Comparison of ENCODE assay signal across 20 mouse cellular contexts in the genomic region with DNA sequence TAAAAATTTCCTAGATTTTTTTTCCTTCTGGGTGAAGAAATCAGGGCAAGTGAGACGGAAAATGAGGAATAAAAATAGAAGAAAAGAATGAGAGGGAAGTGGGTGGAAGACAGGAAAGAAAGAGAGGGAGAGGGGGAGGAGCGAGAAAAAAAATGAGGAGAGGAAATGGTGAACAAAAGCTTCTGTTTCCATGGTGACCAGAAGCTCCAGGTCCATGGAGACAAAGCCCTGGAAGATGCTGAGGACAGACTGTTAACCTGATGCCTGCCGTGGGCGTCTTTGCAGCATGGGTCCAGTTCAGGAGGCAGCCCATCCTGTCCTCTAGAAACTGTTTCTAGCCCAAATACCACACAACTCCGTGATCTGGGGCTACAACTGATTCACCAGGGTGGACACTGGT. TPM values are rescaled to one million over a fixed set of nuclear protein-coding genes. Genes with fewer than 3 reads are reported as not detected.
DNase-seq lines count a peak whose midpoint lies in the region; ATAC-seq lines count a peak whose summit lies in the region.
"Had no signal": no experiment of that assay in that cellular context is flagged by ENCODE, and none has a peak within 500 bp of the region (broad histone marks: within the 10 kb centered on the region; RNA-seq: fewer than 3 reads in every experiment).

No protein-coding gene starts in this region.

- peaks cover 10% of the 10 kb centered on the region for H3K4me1 ChIP-seq in forebrain, embryonic 16.5 days (replicated peaks; ENCODE audit: control insufficient read depth, insufficient read depth, low read length)
- peaks cover 13% of the 10 kb centered on the region for H3K4me1 ChIP-seq in forebrain, embryonic 13.5 days
- H3K4me1 ChIP-seq in midbrain, embryonic 16.5 days (ENCODE audit: control insufficient read depth, insufficient read depth, low read length) = peaks cover 19% of the 10 kb centered on the region
- H3K4me1 ChIP-seq: heart, embryonic 13.5 days had no signal

- no peak overlapping the region for H3K4me2 ChIP-seq in forebrain, embryonic 16.5 days (ENCODE audit: low read length)
- no peak overlapping the region for H3K4me2 ChIP-seq in forebrain, embryonic 13.5 days
- H3K4me2 ChIP-seq in midbrain, embryonic 16.5 days (ENCODE audit: low read length) = no peak overlapping the region
- H3K4me2 ChIP-seq: heart, embryonic 13.5 days; neural tube, embryonic 13.5 days had no signal

- DNase-seq in layer of hippocampus, adult 11-12 months (ENCODE audit: low spot score) = peak; percentile 18
- DNase-seq in layer of hippocampus, adult 9-11 months = no peak
- peak; percentile 25 for DNase-seq in retina, postnatal 1 day
- DNase-seq in retina, embryonic 14.5 days (ENCODE audit: low spot score) = no peak
- no peak for DNase-seq in heart, adult 8-10 months (ENCODE audit: low spot score)
- DNase-seq: adrenal gland, adult 8-10 months; cerebellum, adult 9-11 months; embryo, embryonic 11 days; liver, postnatal 0 days; lung, postnatal 10 days had no signal

- no peak overlapping the region for H3K4me3 ChIP-seq in forebrain, embryonic 16.5 days (replicated peaks; ENCODE audit: low read length)
- no peak overlapping the region for H3K4me3 ChIP-seq in forebrain, embryonic 13.5 days
- H3K4me3 ChIP-seq in midbrain, embryonic 16.5 days (ENCODE audit: low read depth, low read length) = no peak overlapping the region
- H3K4me3 ChIP-seq: heart, embryonic 13.5 days; limb, embryonic 10.5 days; neural tube, embryonic 13.5 days had no signal

- H3K27me3 ChIP-seq in forebrain, embryonic 16.5 days (replicated peaks; ENCODE audit: control insufficient read depth, insufficient read depth, low read length) = no peaks in the 10 kb centered on the region
- H3K27me3 ChIP-seq in forebrain, embryonic 13.5 days = no peaks in the 10 kb centered on the region
- H3K27me3 ChIP-seq in midbrain, embryonic 16.5 days (ENCODE audit: control insufficient read depth, insufficient read depth, low read depth, low read length) = no peaks in the 10 kb centered on the region
- H3K27me3 ChIP-seq: neural tube, embryonic 13.5 days had no signal

- H3K9me3 ChIP-seq in forebrain, embryonic 16.5 days (ENCODE audit: control insufficient read depth, low read length) = no peaks in the 10 kb centered on the region
- no peaks in the 10 kb centered on the region; the same call in 1 of the 2 replicates for H3K9me3 ChIP-seq in forebrain, embryonic 13.5 days (replicated peaks)
- H3K9me3 ChIP-seq in midbrain, embryonic 16.5 days (replicated peaks; ENCODE audit: control insufficient read depth, low read length, poor library complexity, severe bottlenecking) = no peaks in the 10 kb centered on the region
- H3K9me3 ChIP-seq: heart, embryonic 13.5 days; limb, embryonic 10.5 days; neural tube, embryonic 13.5 days had no signal

- H3K9ac ChIP-seq in forebrain, embryonic 16.5 days (replicated peaks; ENCODE audit: low read depth, low read length) = no peak overlapping the region
- H3K9ac ChIP-seq in forebrain, embryonic 13.5 days = no peak overlapping the region
- no peak overlapping the region for H3K9ac ChIP-seq in midbrain, embryonic 16.5 days (ENCODE audit: low read depth, low read length)
- H3K9ac ChIP-seq: heart, embryonic 13.5 days; liver, postnatal 0 days; neural tube, embryonic 13.5 days had no signal

- WGBS in forebrain, embryonic 16.5 days = 40% methylated on average over 5 of the region's 5 CpGs
- WGBS in forebrain, embryonic 13.5 days = 48% methylated on average over 5 of the region's 5 CpGs
- WGBS in midbrain, embryonic 16.5 days = 34% methylated on average over 5 of the region's 5 CpGs

- H3K27ac ChIP-seq in forebrain, embryonic 16.5 days (ENCODE audit: low read length) = peak overlapping the region; percentile 29; the same call in 1 of the 2 replicates
- H3K27ac ChIP-seq in forebrain, embryonic 13.5 days = no peak overlapping the region
- H3K27ac ChIP-seq in midbrain, embryonic 16.5 days (ENCODE audit: low read length) = peak overlapping the region; percentile 81
- H3K27ac ChIP-seq: heart, embryonic 13.5 days; limb, embryonic 10.5 days; neural tube, embryonic 13.5 days; stomach, postnatal 0 days had no signal

- ATAC-seq in forebrain, embryonic 16.5 days = peak; percentile 29; the same call in 1 of the 2 replicates
- no peak for ATAC-seq in forebrain, embryonic 13.5 days
- peak; percentile 67 for ATAC-seq in midbrain, embryonic 16.5 days
- ATAC-seq: CD4-positive, CD25-positive, alpha-beta regulatory T cell, adult 4 months; liver, postnatal 0 days; Patski had no signal

- no peaks in the 10 kb centered on the region for H3K36me3 ChIP-seq in forebrain, embryonic 16.5 days (ENCODE audit: control insufficient read depth, insufficient read depth)
- H3K36me3 ChIP-seq in forebrain, embryonic 13.5 days (ENCODE audit: poor library complexity, severe bottlenecking) = no peaks in the 10 kb centered on the region
- H3K36me3 ChIP-seq in midbrain, embryonic 16.5 days (ENCODE audit: control insufficient read depth, insufficient read depth, low read length) = no peaks in the 10 kb centered on the region
- H3K36me3 ChIP-seq: heart, embryonic 13.5 days; limb, embryonic 10.5 days; neural tube, embryonic 13.5 days had no signal

RNA-seq across cellular contexts. Expression of a gene that starts 17.7 kb away (rescaled TPM):
- 1.5 and 3.0 TPM in 2 replicates for polyA plus RNA-seq in forebrain, embryonic 16.5 days (2015; fragmentation: Nextera tagmentation; extraction: Ambion mirVana)
- 0.65 and 0.87 TPM in 2 replicates for polyA plus RNA-seq in forebrain, embryonic 13.5 days (2015; fragmentation: Nextera tagmentation; extraction: Ambion mirVana)
- 1.3 and 1.6 TPM in 2 replicates for polyA plus RNA-seq in midbrain, embryonic 16.5 days (2015; fragmentation: Nextera tagmentation; extraction: Ambion mirVana)
- total RNA-seq in heart, adult 8-10 months (2022) = 10 to 100 TPM; 34.6 to 53.0 (median 42.7) TPM
- total RNA-seq: megakaryocyte progenitor cell, adult 5-6 weeks had no signal
- polyA plus RNA-seq: CD4-positive, CD25-positive, alpha-beta regulatory T cell, adult 4 months; Patski had no signal

Comparison
In these comparisons a context has a peak if more than half of its experiments do, and no peak if none do; other contexts are left out.
1. DNase-seq: peak in layer of hippocampus, adult 11-12 months (single experiment) and retina, postnatal 1 day (single experiment); none in layer of hippocampus, adult 9-11 months (single experiment), retina, embryonic 14.5 days (single experiment) and heart, adult 8-10 months (single experiment).